Mouse (Mus musculus) limb, embryonic 14.5 days (tissue): Measurements from ENCODE around the gene Hp1bp3. TPM values are rescaled to one million over a fixed set of nuclear protein-coding genes. Genes with fewer than 3 reads are reported as not detected.

Source experiments
- ATAC-seq: fragments of 200-750 bp; cut with Nextera tagmentation; 2 replicates; pipeline ENCODE4 v1.8.0; 2017; ENCODE audit warnings: low read depth, moderate number of reproducible peaks, moderate TSS enrichment; ENCODE audit not compliant: low FRiP score
- DNase-seq: peaks from one replicate; pipeline ENCODE4 v3.0.0-alpha.2; 2015; ENCODE audit warnings: low spot score
- H3K27ac ChIP-seq: fragments of 300-500 bp; sonication (generic); replicated peaks from 2 replicates; pipeline ENCODE4 v1.5.1; 2014; ENCODE audit warnings: low read depth, mild to moderate bottlenecking, low read length, moderate library complexity, mixed read lengths
- H3K27me3 ChIP-seq: fragments of 300-500 bp; sonication (generic); 2 replicates; pipeline ENCODE4 v1.6.1; 2014; ENCODE audit warnings: low read length, mixed read lengths; ENCODE audit not compliant: control insufficient read depth, insufficient read depth
- H3K36me3 ChIP-seq: fragments of 300-500 bp; sonication (generic); 2 replicates; pipeline ENCODE4 v1.6.1; 2014; ENCODE audit warnings: mild to moderate bottlenecking, low read length, moderate library complexity, mixed read lengths; ENCODE audit not compliant: control insufficient read depth, insufficient read depth
- H3K4me1 ChIP-seq: fragments of 300-500 bp; sonication (generic); 2 replicates; pipeline ENCODE4 v1.6.1; 2014; ENCODE audit warnings: antibody characterized with exemption, low read length, mixed read lengths; ENCODE audit not compliant: control insufficient read depth, insufficient read depth
- H3K4me2 ChIP-seq: fragments of 300-500 bp; sonication (generic); replicated peaks from 2 replicates; pipeline ENCODE4 v1.6.1; 2014; ENCODE audit warnings: low read depth, mild to moderate bottlenecking, low read length, moderate library complexity; ENCODE audit not compliant: severe bottlenecking
- H3K4me3 ChIP-seq: fragments of 300-500 bp; sonication (generic); replicated peaks from 2 replicates; pipeline ENCODE4 v1.5.1; 2014; ENCODE audit warnings: low read length
- H3K9ac ChIP-seq: fragments of 300-500 bp; sonication (generic); 2 replicates; pipeline ENCODE4 v1.6.1; 2014; ENCODE audit warnings: mild to moderate bottlenecking, low read depth, low read length, moderate library complexity; ENCODE audit not compliant: severe bottlenecking
- H3K9me3 ChIP-seq: fragments of 300-500 bp; sonication (generic); 2 replicates; pipeline ENCODE4 v1.6.1; 2016; ENCODE audit warnings: low read length; ENCODE audit not compliant: control insufficient read depth
- POLR2A ChIP-seq: fragments of 200-500 bp; IDR thresholded peaks from 2 replicates; pipeline ENCODE4 v1.8.0; 2012; ENCODE audit warnings: inconsistent platforms, mild to moderate bottlenecking, moderate library complexity, borderline replicate concordance; ENCODE audit not compliant: insufficient read depth, insufficient read length; ENCODE audit errors: extremely low read depth
- WGBS: fragments of 180-500 bp; shearing (Covaris S2); extraction: QIAGEN DNeasy Blood & Tissue Kit; methylation state at CpG from one replicate; pipeline ENCODE4 v1.1.7; 2014; 5-methylcytosine and 5-hydroxymethylcytosine counted together
- polyA plus RNA-seq, 2 experiments: library from polyadenylated mRNA; depleted of rRNA in 1 of 2; stranded (reverse) in 1 of 2; unstranded in 1 of 2; fragments of >200 nt; fragmentation: Nextera tagmentation in 1 of 2; extraction: Ambion mirVana in 1 of 2; gene quantifications; 2 replicates each; pipeline versions ENCODE4 v1.2.1 to v1.2.3; 2012 to 2014

Hp1bp3 gene
- polyA plus RNA-seq, 2 experiments, result 174 to 183 TPM

DNA sequence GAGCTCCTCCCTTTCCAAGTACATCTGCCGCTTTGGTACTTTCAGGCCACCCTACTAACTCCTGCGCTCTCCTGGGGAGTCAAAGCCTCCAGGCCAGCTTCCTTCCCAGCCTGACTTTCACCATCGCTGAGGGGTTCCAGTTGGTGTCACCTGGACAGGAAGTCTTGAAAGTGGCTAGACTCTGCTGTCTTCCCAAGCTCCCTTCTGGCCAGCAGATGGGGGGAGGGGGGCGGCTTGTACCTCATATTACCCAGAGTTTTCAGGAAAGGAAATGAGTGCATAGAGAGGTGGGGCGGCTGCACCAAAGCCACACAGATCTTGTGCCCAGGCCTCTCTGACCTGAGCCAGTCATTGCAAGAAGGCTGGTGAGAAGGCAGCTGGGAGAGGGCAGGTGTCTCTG, 36.1 kb downstream of the Hp1bp3 start:
- Histone ChIP-seq H3K27me3 (peaks cover 11% of the 10 kb centered on the region; the same call in 1 of the 2 replicates), H3K9ac (no peak overlapping the region), H3K4me3 (peak overlapping the region; percentile 18), H3K36me3 (peaks cover 7% of the 10 kb centered on the region), H3K4me2 (peak overlapping the region; percentile 45), H3K27ac (no peak overlapping the region), H3K9me3 (no peaks in the 10 kb centered on the region), H3K4me1 (peaks cover 24% of the 10 kb centered on the region)
- WGBS, result 5% methylated on average over 5 of the region's 5 CpGs
- TF ChIP-seq POLR2A, result no peak
- DNase-seq (no peak), ATAC-seq (no peak)

DNA sequence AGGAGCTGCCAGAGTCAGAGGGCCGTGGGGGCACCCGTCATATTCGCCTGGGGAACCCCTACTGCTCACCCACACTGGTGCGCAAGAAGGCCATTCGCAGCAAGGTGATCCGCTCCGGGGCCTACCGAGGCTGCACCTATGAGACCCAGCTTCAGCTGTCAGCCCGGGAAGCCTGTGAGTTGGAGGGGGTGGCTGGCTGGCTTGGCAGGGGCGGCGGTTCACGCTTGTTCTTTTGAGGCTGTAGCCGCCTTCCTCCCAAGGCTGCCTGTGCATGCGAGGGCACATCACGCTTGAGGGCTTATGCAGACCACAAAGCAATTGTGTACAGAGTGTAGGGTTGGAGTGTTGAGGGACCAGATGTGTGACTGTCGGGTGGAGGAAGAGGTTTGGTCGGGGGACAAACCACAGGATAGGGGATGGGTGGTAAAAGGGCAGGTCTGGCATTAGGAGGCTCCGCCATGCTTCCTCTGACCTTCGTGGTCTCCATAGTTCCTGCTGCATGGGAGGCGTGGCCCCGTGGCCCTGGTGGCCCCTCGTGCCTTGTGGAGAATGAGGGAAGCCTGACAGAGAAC, 41.1 kb downstream of the Hp1bp3 start:
- peaks cover 3% of the 10 kb centered on the region for H3K4me1 ChIP-seq
- H3K9ac ChIP-seq, result no peak overlapping the region
- DNase-seq (no peak), ATAC-seq (no peak)
- H3K27me3 ChIP-seq, result 0 out of 2 replicates have a peak, but pooled peaks cover 5% of the 10 kb centered on the region
- H3K27ac ChIP-seq, result no peak overlapping the region
- TF ChIP-seq POLR2A, result no peak
- no peaks in the 10 kb centered on the region for H3K36me3 ChIP-seq
- 77% methylated on average over 22 of the region's 22 CpGs for WGBS
- H3K9me3 ChIP-seq, result no peaks in the 10 kb centered on the region
- H3K4me2 ChIP-seq, result no peak overlapping the region
- no peak overlapping the region for H3K4me3 ChIP-seq

DNA sequence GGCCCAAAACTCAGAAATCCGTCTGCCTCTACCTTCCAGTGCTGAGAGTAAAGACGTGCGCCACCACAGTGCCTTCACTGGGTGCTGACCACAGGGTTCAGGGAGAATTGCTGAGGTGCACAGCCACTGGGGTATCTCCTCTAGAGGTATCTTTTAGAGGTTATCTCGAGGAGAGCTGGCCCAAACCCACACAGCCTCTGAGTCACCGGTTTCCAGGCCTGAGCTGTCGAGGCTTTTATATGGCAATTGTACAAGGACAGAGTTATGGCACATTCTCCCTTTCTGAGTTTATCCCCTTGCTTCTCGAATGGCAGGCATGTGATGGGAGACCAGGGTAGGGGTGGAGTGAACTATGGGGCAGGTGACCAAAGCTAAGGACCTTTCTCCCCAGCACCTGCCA, 42.6 kb downstream of the Hp1bp3 start:
- no peak for TF ChIP-seq POLR2A
- H3K27me3 ChIP-seq, result no peaks in the 10 kb centered on the region

DNA sequence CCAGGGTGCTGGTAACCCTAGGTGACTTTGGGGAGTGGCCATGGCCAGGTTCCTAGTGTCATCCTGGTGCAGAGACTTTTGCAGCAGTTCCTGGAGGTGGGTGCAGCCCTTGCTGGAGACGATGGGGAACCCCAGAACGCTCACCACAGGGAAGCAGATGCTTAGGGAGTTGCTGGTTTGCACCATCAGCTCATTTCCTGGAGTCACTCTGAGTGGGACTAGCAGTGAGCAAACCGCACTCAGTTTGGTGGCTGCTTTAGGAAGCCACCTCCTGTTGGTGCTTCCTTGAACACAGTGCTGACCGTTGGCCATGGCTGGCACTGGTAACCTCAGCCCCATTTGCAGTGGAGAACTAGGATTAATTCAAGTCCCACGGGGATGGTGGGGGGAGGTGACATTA, 43.4 kb downstream of the Hp1bp3 start:
- no peak for TF ChIP-seq POLR2A
- Histone ChIP-seq H3K4me3 (no peak overlapping the region), H3K4me2 (no peak overlapping the region), H3K9me3 (no peaks in the 10 kb centered on the region), H3K4me1 (0 out of 2 replicates have a peak, but pooled peaks cover 5% of the 10 kb centered on the region), H3K36me3 (no peaks in the 10 kb centered on the region), H3K27me3 (no peaks in the 10 kb centered on the region), H3K27ac (no peak overlapping the region), H3K9ac (no peak overlapping the region)
- 70% methylated on average over 5 of the region's 5 CpGs for WGBS
- DNase-seq, result no peak
- ATAC-seq, result no peak

More for the DNA sequence above, 42.6 kb downstream of the Hp1bp3 start:
- no peak for DNase-seq
- H3K27ac ChIP-seq, result no peak overlapping the region
- H3K36me3 ChIP-seq, result no peaks in the 10 kb centered on the region
- H3K4me3 ChIP-seq, result no peak overlapping the region
- no peak for ATAC-seq
- H3K9ac ChIP-seq, result no peak overlapping the region
- no peaks in the 10 kb centered on the region for H3K9me3 ChIP-seq
- no peak overlapping the region for H3K4me2 ChIP-seq
- 78% methylated on average over 7 of the region's 7 CpGs for WGBS
- 0 out of 2 replicates have a peak, but pooled peaks cover 5% of the 10 kb centered on the region for H3K4me1 ChIP-seq

DNA sequence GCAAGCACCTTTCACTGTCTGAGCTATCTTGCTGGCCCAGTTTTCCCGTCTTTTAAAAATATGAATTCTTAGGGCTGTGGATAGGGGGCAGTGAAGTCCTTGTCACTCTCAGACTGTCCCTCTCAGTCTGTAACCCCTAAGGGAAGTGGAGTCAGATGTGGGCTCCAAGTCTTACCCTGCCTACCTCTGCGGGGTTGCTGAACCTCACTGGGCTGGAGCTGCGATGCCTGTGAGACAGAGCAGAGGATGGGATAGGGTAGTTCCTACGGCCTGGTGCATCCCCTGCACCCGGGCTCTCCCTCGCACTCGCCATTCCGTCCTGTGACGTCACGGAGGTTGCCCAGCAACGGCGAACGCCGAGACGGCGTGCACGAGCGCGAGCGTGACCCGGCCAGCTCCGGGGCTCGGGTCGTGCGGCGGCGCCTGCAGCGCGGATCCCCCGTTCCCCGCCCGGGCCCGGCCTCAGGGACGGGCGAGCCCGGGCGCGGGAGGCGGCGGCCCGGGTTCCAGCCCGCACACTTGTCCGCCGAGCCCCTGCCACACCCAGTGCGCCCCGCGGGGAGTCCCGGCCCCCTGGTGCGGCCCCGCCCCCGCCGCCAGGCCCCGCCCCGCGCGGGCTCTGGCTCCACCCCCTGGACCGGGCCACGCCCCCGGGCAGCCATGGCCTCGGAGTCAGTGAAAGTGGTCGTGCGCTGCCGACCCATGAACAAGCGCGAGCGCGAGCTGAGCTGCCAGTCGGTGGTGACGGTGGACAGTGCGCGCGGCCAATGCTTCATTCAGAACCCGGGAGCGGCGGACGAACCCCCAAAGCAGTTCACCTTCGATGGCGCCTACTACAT, 46.0 kb downstream of the Hp1bp3 start:
- TF ChIP-seq POLR2A, result no peak
- Histone ChIP-seq H3K4me2 (peak overlapping the region; percentile 81), H3K27me3 (no peaks in the 10 kb centered on the region), H3K9ac (peak overlapping the region; percentile 41), H3K4me3 (peak overlapping the region; percentile 71), H3K36me3 (no peaks in the 10 kb centered on the region), H3K4me1 (0 out of 2 replicates have a peak, but pooled peaks cover 5% of the 10 kb centered on the region), H3K27ac (no peak overlapping the region), H3K9me3 (no peaks in the 10 kb centered on the region)
- ATAC-seq (peak; percentile 93), DNase-seq (peak; percentile 57)
- WGBS, result under 1% methylated on average over 66 of the region's 78 CpGs
